Mouse (Mus musculus) B cell, adult 62 days (primary cell): ENCODE data around the gene Chm. TPM values are rescaled to one million over a fixed set of nuclear protein-coding genes. Genes with fewer than 3 reads are reported as not detected.

Experiments used
- total RNA-seq: library from RNA; stranded (reverse); gene quantifications from 4 replicates; pipeline ENCODE4 v1.2.4, GENCODE M21; 2023

The Chm gene
- total RNA-seq = 20.1 to 25.5 TPM (median 23.5 TPM) in 4 replicates

DNA sequence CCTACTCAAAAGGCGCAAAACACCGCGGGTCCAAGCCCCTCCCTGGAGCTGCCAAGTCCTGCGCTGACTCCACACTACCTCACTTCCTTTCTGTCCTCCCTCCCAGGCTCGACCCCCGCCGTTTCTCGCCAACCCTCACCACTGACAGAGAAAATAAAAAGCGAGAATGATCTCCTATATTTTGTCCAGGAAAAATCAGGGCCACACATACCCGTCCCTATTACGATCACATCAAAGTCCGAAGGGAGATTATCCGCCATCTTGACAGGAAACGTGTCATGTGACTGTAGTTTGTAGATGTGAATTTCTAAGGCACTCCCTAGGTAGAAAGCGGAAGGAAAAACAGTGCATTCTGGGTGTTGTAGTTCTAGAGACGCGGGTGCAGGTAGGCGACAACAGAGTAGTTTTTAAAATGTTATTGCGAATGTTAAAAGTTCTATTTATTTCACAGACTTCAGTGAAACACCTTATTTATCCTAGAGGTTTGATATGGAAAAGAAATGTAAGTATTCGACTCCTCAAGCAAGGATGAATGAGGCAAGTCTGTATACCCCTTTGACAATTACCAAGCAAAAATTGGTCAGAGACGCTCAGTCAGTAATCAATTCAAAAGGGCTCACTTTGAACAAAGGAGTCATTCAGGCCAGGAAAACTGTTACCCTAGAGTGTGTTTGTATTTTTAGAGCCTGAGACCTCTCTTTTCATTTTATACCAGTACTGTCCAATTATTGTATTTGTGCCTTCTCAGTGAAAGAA, at the start of gene Chm:
Gene Chm (minus strand): TSS at position 288 of the 756 bp plus-strand sequence.

Other genes starting within 250 kb of the Chm start
- not detected in 4 replicates for gene Dach2, start 112.0 kb upstream of the Chm start, total RNA-seq